Comparison of ENCODE assay signal across 10 mouse cellular contexts in the genomic region with DNA sequence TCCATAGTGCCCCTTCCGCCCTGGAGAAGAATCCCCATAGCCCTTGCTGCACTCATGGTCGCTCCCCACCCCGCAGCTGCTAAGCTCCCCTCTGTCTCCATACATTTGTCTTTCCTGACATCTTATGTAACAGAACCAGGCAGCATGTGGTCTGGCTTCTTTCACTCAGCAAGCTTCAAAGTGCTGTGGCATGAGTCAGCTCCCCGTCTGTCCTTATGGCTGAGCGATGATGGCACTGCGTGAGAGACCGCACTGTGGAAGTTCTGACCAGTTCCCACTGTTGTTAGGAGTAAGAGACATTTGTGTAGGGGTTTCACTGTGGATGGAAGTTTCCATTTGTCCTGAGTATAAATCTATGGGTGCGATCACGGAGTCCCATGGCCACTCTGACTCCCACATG.
A peak's percentile ranks its signal among the peaks of the same experiment; 100 is the strongest.
DNase-seq lines count a peak whose midpoint lies in the region; ATAC-seq lines count a peak whose summit lies in the region.
"Had no signal": no experiment of that assay in that cellular context is flagged by ENCODE, and none has a peak within 500 bp of the region (broad histone marks: within the 10 kb centered on the region; RNA-seq: fewer than 3 reads in every experiment).

No protein-coding gene starts in this region.

- H3K27ac ChIP-seq in liver, embryonic 11.5 days (ENCODE audit: low read depth, low read length): 0 out of 2 replicates have a peak overlapping the region, but pooled peaks have one; percentile 3
- no peak overlapping the region for H3K27ac ChIP-seq in liver, embryonic 12.5 days
- H3K27ac ChIP-seq: limb, embryonic 13.5 days had no signal

- peak; percentile 75 to 87 for DNase-seq in adrenal gland, adult (ENCODE audit: inconsistent age in 2 of 2, low spot score in 1 of 2)
- no peak for DNase-seq in adrenal gland, postnatal 4 days (ENCODE audit: low spot score in 2 of 2)
- DNase-seq in liver, embryonic 11.5 days (ENCODE audit: low spot score): no peak
- DNase-seq in embryo, embryonic 9.5 days (ENCODE audit: extremely low spot score): peak; percentile 28
- DNase-seq in right cerebral cortex, postnatal 36 days (ENCODE audit: low spot score in 2 of 2): peak; percentile 31 to 41
- DNase-seq in gastrocnemius, postnatal 4 days (ENCODE audit: low spot score in 2 of 2): no peak
- no peak for DNase-seq in urinary bladder, postnatal 36 days (ENCODE audit: low spot score in 2 of 2)
- DNase-seq: gastrocnemius, postnatal 36 days had no signal

- no peak; the same call in 1 of the 2 replicates for ATAC-seq in liver, embryonic 11.5 days (replicated peaks; ENCODE audit: low FRiP score)
- ATAC-seq in liver, embryonic 12.5 days: no peak

- H3K9me3 ChIP-seq in liver, embryonic 11.5 days (ENCODE audit: control insufficient read depth, low read length): no peaks in the 10 kb centered on the region
- H3K9me3 ChIP-seq in liver, embryonic 12.5 days (replicated peaks): no peaks in the 10 kb centered on the region
- H3K9me3 ChIP-seq: limb, embryonic 13.5 days had no signal

- no peak overlapping the region for H3K4me3 ChIP-seq in liver, embryonic 11.5 days (ENCODE audit: low read depth, low read length)
- no peak overlapping the region for H3K4me3 ChIP-seq in liver, embryonic 12.5 days
- H3K4me3 ChIP-seq: limb, embryonic 13.5 days had no signal

- H3K4me2 ChIP-seq in liver, embryonic 11.5 days: no peak overlapping the region
- no peak overlapping the region for H3K4me2 ChIP-seq in liver, embryonic 12.5 days
- H3K4me2 ChIP-seq: limb, embryonic 13.5 days had no signal

- H3K27me3 ChIP-seq in liver, embryonic 11.5 days (replicated peaks; ENCODE audit: control insufficient read depth, insufficient read depth, low read length): peaks cover 6% of the 10 kb centered on the region
- H3K27me3 ChIP-seq in liver, embryonic 12.5 days (replicated peaks): peaks cover 36% of the 10 kb centered on the region

- no peak overlapping the region for H3K9ac ChIP-seq in liver, embryonic 11.5 days (ENCODE audit: low read depth, low read length)
- H3K9ac ChIP-seq in liver, embryonic 12.5 days: no peak overlapping the region
- H3K9ac ChIP-seq: limb, embryonic 13.5 days had no signal

- H3K36me3 ChIP-seq in liver, embryonic 11.5 days (ENCODE audit: control insufficient read depth, insufficient read depth, low read length): no peaks in the 10 kb centered on the region
- H3K36me3 ChIP-seq in liver, embryonic 12.5 days: no peaks in the 10 kb centered on the region
- H3K36me3 ChIP-seq: limb, embryonic 13.5 days had no signal

- WGBS in liver, embryonic 11.5 days: 49% methylated on average over 9 of the region's 9 CpGs
- 50% methylated on average over 9 of the region's 9 CpGs for WGBS in liver, embryonic 12.5 days (ENCODE audit: insufficient replicate concordance)

- H3K4me1 ChIP-seq in liver, embryonic 11.5 days (replicated peaks; ENCODE audit: control insufficient read depth, insufficient read depth, low read length): peaks cover 11% of the 10 kb centered on the region
- peaks cover 18% of the 10 kb centered on the region for H3K4me1 ChIP-seq in liver, embryonic 12.5 days

Comparison
In these comparisons a context has a peak if more than half of its experiments do, and no peak if none do; other contexts are left out.
1. DNase-seq: peak in adrenal gland, adult (2 of 2), embryo, embryonic 9.5 days (single experiment) and right cerebral cortex, postnatal 36 days (2 of 2); none in adrenal gland, postnatal 4 days (0 of 2), liver, embryonic 11.5 days (single experiment), gastrocnemius, postnatal 4 days (0 of 2) and urinary bladder, postnatal 36 days (0 of 2).